Mouse (Mus musculus): Measurements from ENCODE around the gene Gm12695.

Gm12695 gene

DNA sequence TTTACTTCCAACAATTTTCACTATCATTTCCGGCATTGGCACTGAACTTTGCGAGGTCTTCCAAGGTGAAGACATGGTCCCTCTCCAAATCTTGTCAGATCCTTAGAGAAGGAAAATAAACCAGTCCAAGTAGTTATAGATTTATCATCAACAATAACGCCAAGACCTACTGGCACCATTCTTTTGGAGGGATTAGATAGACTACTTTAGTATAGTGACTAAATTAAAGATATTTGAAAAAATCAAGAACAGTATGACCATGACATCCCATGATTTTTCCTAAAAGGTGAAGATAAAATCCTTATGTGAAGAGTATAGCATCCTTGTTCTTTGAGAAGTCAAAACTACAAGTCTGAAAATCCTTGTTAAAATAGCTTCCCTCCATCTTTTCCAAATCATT is at the start of gene Gm12695:
Gene Gm12695, minus strand, starts transcription at position 101 of the 400 bp plus-strand sequence.
- DNase-seq, result no peak

DNA sequence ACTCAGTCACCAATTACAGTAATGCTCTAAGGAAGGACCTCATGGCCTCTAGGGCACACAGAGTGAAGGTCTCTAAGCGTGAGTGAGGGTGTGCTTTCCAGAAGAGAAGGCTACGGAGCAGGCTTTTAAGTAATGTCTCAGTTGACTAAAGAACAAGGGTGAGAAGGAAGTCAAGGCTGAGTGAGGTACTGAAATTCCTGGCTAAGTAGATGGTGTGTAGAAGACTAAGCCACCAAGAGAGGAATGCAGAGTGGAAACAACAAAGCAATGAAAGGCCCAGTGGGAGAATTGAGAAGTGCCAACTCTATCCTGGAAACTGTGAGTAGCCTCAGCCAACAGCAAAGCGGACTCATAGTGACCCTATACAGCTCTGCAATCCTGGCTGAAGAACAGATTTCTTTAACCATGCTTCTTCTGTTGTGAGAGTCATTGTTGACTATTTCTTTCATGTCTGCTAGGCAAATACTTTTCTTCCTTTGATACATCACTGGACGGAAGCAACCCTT is 40.6 kb upstream of the Gm12695 start:
- no peak for DNase-seq

DNA sequence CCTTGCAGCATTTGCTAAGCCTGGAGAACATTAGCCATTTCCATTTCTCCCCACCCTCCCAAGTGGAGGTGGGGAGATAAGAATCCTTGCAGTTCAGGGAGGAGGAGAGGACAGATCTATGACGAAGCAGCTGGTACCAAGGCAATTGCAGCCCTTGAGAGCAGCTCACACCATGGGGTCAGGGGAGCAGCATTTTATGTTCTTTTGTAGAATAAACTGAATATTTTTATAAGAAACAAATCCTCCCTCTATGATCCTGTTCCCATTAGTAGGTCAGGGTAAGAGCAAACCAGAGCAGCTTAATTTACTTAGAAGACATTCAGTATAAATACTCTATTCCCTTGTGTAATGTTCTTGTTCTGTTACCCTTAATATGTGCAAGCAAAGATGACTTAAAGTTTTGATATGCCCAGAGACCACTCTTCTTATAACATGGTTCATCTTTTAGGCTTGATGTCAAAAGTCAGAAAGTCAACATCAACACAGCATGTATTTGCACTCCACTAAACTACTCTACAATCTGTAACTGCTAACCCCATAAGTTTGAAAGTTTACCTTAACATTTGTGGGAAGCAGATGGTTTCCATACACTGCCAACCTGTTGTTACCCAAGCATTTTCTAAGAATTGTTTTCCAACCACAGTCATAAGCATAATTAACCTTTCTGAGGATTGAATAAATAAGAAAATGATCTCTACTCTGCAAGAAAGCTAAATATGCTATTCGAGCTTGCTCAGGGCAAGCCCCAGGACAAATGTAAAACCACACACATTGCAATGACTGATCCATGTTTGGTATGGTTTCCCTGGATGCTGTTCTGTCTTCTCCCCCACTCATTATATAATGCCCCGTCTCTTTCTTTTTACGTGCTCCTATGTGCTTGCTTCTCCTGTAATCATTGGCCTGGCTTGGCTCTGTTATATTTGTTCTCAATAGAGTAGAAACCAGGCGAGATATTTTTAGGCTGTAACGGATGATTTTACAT is 22.1 kb upstream of the Gm12695 start:
- DNase-seq, result peak; percentile 44 to 64

DNA sequence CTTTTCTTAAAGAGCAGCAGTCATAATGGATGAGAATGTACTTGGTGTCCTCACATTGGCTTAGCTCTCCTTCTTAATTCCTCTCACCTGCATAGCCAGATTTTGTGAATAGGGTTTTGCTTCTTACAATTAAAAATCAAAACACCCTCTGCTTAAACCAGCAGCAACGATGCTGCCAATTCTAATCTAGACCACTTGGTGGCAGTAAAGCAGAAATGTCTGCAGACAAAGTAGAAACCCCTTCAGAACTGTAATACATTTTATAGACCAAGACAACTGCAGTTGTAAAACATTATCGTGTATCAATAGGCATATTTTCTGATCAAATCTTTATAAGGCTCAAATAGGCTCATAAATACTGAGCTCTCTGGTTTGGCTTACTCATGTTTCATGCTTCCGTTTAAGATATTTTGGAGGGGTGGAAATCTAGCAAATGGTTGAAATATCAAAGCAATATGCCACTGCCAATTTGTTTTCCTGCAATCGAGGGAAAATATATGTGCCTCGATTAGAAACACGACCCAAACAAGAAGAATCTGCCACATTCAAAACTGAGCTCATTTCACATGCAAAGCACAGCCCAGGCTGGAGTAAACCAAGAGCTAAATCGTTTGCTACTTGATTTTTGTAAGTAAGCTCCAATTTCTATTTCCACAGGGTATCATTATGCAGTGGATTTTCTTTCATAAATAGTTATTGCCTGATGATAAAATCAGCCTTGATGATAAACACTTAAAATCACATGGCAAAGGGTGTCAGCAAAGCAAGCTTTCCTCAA is 14.6 kb upstream of the Gm12695 start:
- DNase-seq, result peak in 1 of 2 experiments; percentile 13

DNA sequence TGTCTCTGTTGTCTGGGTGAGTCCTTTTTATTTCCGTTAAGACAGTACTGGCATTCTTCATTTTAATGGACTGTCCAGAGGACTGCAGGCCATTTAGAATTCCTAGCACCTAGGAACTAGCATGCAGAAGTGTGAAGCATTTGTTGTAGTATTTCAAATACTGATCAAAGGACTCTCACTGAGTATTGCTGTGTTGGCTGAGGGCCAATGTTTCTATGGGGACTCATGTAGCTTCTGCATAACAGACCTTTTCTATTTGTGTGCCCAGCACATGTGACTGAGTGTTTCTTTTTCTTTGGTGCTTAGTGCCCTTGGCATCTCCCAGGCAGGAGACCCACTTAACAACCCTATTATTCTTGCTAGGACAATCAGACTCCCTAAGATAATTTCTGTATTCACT is 12.6 kb upstream of the Gm12695 start:
- DNase-seq, result peak; percentile 6 to 44

DNA sequence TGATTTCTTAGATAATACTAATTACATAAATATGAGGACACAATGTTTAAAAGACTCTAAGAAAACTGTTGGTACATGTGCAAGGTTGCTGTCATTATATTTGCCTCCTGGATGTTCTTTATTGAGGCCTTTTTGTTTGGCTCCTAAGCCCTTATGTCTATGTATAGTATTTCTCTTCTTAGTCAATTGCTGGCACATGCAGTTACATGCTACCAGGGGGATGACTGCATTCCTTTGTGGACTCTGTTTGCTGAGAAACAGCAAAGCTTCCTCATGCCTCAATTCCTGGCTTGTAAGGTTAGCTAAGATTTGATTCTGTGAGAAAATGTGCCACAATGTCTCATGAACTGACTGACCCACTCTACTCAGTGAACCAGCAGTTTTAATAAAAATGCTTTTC is 6.3 kb upstream of the Gm12695 start:
- no peak for DNase-seq

DNA sequence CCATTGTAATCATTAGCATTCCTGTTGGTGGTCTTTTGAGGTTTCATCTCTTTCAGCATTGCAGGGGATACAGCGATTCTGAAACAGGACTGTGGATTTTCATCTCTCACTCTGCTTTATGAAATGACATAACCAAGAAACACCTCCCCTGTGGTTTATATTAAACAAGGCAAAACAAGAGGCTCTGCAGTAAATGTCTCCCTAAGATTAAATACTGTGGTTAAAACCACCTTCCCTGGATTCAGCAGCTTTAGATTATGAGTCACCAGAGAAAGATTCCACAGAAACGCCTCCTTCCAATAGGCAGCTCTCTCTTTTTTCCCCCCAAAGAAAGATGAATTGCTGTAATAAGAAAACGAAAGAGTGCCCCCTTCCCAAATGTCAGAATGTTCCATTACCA is 4.9 kb upstream of the Gm12695 start:
- no peak for DNase-seq

DNA sequence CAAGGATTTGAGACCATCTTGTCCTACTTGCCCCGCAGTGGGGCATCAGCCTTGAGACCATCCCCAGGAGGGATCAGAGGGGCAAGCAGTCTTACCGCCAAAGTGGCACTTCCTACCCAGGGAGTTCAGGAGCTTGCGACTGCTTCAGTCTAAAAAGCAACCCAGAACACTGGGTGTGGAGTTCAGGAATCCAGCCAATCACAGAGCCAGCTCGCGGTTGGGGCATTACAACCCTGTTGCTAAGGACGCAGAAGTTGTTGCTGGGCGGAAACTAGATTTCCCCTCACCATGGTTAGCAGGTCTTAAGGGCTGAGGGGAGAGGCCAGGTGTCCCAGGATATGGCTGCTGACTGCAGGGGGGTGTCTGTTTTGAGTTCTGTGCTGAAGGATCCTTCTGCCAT is 1.6 kb upstream of the Gm12695 start:
- peak; percentile 26 to 38 for DNase-seq

DNA sequence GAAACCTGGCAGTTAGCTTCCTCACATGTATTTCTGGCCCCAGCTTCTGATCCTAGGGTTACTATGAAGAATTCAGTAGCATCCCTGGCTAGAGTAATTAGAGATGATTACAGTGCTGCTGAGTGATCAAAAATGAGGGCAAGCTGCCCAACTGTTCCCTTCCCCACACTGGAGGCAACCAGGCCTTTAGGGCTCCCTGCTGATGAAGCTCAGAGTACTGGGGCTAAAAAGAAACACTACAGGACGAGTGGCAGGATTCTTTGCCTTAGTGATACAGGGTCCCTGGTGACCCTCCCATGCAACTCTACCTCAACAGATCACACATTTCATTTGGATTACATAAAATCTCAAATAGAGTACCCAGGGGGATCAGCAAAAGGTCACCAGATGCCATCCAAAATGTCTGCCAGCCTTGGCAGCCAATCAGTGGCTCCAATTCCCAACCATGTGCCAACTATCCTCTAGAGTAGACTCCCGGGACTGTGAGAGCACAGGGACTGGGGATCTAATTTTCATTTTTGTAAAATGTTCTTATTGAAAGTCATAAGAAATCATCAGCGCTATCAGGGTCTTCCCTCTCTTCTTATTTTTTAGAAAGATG is 11.9 kb downstream of the Gm12695 start:
- DNase-seq, result no peak

DNA sequence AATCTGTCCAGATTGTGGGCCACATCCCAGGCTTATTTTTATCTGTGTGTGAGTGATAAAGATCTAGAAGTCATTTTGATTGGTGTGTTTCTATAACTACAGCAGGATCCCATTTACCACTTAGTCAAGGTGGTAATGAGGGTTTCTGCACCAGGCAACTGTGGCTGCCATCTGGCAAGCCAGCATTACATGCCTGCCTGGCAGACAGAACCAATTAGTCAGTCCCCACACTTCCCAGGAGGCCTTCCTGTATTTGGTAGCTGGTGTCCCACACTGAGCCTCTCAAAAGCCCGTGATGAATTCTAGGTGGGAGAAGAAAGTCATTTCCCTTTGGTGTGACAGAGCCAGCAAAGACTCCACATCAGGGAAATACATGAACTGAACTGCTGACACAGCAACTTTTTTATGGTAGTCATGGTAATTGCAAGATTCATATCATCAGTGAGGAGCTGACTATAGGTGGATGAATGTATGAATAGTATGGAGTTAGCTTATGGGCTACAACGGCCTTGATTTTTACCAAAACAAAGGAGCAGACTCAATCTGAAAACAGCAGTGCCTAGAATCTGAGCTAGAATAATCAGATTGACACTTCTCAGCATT is 18.5 kb downstream of the Gm12695 start:
- no peak for DNase-seq

DNA sequence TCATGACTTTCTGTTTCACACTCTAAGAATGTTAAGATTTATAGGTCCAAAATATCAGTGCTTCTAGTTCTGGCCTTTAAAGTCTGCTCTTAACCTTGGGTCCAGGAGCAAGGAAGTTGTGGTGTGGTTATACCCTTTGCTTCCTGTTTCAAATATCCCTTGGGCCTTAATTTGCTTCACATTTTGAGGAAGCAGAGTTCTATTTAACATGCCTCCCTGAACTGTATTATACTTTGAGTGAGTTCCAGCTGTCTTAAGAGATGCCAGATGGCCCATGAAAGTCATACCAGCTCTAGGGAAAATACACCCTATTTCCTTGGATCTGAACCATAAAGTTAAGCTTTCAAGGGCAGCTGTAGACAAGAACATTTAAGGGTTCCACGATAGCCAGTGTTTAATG is 33.0 kb downstream of the Gm12695 start:
- DNase-seq, result no peak

DNA sequence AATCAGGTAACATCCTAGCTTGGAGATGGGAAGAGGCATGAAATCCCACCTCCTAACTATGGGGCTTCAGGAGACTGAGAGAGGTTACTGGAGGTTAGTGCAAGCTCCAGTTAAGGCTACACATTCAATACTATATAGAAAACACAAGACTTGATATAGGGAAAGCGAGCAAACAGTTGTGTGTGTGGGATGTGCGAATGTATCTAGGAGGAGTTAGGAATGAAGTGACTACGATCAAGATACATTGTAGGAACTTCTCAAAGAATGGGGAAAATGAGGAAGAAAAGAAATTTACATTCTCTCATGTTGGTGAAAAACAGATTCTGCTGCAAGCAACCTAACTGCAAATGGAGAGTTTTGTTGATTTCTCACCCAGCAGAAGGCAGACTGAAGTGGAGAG is 44.5 kb downstream of the Gm12695 start:
- no peak for DNase-seq

DNA sequence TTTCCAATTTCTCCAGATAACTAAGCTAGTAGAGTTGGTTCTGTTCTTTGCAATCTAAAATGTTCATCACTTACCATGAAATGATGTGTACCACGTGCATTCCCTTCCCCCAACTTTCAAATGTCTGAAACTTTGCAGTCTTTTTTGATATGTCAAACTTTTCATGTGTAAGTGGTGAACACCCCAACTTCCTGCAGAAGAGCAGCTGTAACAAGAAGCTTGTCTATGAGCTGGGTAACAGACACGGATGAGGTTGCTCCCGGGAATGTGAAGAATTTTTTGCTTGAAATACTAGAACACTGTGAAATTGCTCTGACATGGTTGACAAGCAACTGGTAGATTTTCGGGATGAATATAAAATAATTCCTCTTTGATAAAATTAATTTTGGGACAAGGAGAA is 55.7 kb downstream of the Gm12695 start:
- no peak for DNase-seq

DNA sequence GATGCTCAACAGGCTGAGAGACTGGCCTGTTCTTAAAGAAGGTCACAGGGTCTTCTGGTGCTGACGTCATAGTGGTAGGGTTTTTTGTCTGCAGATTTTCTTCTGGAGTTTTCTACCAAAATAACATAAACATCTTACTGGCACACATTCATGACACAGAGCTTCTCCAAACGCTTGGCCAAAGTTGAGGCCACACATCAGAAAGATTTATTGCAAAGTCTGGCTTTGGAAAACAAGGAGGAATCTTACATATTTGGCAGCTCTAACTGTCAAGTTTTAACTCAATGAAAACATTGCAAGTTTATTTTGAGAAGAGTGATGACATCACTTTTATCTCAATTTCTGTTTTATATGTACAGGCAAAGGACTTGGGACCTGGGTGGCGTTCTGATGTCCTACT is 56.8 kb downstream of the Gm12695 start:
- DNase-seq, result peak in 1 of 2 experiments; percentile 3

DNA sequence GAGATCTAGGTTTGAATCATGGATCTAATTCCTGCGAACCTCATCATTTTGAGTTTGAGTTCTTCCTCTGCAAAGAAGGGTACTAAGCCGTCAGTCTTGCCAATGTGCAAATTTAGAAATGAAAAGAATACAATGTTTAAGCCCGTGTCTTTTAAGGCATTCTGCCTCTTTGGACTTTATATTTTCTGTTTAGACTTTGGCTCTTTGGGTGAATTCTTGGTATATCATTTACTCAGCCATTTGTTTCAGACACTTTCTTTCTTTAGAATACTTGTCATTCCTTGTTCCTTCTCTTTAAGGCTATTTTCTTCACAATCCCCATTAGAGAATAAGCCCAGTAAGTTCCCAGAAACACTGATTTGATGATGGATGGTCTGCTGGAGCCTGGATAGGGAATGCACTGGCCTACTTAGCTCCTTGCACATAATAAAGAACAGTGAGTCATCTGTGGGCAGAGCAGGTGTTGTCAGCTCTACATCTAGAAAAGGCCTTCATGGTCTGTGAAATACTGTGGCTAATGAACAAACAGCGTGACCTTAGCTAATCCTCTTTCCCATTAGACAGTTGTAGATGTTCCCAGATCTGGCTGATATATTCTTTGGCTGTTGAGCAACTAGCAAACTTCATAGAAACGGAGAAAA is 59.5 kb downstream of the Gm12695 start:
- peak; percentile 26 to 36 for DNase-seq

DNA sequence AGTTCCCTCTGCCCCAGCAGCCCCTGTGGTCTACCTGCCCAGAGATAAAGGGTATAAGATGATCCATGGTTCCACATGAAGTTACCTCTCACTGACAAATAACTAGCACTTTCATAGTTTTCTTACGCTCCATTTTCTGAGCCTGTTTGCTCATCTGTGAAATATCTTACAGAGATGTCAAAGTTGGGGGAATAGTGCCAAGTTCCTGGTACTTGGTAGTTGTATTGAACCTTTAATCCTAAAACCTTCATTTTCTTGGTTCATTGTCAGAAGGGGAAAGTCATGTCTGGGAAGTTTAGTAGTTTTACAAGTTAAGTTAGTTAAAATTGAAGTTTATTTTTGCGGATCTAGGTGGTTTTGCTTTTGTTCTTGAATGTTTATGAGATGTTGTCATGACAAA is 62.7 kb downstream of the Gm12695 start:
- DNase-seq, result no peak

DNA sequence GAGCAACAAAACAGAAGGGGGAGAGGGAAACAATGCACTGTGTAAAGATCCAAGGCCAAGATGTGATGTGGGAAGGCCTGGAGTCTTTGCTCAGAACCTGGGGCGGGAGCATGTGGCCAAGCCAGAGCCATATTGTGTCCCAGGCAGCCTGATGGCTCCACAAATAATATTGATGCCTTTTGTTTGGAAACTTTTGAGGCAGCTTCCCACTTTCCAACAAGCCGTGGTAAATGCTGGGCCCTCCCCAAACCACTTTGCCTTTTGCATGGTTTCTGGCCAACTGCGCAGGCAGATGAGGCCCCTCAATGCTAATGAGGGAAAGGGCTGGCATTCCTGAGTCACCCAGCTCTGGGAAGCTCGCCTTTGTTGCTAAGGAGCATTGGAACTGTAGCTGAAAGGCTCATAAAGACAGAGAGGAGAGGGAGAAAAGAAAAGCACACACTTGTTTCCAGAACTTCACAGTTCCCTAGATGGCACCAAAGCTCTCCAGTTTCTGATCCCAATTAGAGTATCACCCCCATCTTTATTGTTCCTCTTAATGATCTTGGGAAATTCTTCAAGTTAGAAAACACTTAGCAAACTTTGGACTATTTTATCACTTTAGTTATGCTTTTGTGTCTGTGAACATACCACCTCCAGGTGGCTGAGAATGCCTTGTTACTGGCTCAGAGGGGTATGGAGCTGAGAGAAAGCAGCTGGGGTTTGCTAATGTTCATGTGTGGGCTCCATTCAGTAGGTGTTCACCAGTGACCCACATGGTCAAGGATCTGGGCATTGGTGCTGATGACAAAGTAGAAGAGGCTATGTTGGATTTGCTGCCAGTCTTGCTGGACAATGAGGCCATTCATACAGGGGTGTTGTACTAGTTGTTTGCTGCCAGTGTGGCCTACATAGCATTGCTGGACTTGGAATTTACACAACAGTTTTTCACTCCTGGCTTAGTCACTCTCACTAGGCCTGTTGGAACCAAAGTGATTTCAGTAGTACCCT is 65.7 kb downstream of the Gm12695 start:
- DNase-seq, result no peak

DNA sequence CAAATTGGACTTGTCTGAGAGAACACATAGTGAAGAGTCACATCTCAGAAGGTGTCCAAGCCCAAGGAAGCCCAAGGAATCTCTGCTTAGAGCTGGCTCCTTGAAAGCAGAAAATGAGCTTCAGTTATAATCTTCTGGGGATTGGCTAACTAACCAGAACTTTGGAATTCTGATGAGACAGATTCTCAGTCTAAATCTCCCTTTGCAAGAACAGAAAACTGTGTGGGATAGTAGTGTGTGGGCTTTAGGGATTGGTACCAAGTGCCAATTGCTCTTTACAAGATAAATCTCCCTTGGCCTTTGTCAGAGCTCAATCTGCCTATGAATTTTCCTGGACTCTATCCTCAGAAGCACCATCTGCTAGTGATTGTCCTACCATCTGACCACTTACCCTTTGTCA is 66.5 kb downstream of the Gm12695 start:
- no peak for DNase-seq

DNA sequence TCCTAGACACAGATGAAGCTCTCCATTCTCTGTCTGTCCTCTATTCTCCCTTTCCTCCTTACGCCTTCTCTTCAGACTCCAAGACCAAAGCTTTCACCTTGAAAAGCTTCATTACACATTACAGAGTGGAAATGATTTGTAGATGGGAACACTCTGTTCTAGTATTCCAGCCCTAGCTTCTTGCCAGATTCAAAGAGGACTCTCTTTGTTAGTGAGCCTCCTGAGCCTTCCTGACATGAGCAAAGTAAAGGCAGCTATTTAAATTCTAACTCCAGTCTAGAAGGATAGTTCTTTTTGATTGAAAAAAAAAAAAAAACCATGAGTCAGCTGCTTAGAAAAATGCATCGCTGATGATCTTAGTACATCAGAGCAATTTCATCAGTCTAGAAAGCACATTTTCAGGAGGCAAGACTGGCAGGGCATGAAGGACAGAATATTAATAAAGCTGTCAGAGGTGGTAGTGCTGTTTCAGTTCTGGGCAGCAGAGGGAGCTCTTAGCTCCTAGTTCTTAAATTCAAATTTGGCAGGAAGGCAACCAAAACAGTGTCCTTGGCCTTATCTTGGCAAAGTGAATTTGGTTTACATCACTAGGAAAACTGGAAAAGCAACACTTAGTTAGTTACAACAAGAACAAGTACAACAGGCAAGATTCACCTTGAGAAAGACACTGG is 79.6 kb downstream of the Gm12695 start:
- peak; percentile 25 to 34 for DNase-seq

DNA sequence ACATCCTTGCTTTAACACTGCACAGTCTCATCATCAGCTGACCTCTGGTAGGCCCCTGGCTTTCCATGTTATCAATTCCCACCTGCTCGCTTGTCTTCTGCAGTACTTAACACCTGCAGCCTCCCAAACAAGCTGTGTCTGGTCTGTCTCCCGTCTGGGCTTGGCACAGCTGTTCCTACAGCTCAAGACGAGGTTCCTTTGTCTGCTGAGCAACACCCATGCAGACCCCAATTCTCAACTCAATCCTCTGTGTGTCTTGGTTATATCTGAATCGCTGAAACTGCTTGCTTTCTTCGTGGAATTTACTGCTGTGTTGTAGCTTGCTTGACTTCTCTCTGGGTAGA is 86.8 kb downstream of the Gm12695 start:
- no peak for DNase-seq

Data from lung, adult 18-20 months (tissue).